Mouse (Mus musculus) testis, postnatal 14 days (tissue): ENCODE data around the gene Myom1.

Experiments
- DNase-seq: peaks from one replicate; pipeline ENCODE4 v3.0.0; 2021; ENCODE audit warnings: low spot score

Myom1 gene

DNA sequence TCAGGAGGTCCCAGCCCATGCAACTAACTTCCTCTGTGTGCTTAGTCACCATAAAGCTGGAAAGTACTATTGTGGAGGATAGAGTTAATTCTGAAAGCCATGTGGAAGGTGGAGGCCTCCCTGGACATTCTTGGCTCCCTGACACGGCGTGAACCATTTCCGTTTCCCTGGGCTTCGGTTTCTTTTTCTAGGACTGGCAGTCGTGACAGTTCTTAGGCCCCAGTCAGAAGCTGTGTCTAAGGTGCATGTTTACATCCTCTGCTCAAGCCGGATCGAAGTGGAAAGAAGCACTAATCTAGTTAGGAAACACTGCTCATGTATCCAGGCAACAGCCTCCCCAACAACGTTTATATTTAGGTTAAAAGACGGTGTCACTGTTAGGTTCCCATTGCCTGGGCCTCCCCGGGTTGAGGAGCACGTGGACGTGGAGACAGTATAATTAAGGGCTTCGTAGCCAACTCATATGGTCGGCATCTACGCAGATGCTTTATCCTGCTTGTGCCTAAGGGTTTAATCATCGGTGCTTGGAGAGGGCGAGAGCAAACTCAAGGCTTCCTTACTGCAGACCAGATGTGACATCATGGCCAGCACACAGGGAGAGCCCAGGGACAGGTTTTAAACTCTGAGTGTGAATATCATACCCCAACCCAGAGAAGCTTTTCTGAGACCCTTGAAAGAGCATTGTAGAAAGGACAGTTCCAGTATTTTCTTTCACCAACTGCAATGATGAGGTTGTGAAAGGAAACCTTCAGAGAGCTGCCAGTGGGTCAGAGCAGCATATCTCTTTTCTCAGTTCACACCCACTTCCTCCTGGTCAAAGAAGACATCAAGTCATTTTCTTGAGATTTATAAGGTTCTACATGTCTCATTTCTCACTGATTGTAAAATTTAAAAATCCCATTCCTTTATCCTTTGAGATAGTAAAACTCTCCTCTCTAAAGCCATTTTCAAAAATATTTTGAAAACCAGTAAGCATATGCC lies 100.4 kb downstream of the Myom1 start:
- DNase-seq: no peak

DNA sequence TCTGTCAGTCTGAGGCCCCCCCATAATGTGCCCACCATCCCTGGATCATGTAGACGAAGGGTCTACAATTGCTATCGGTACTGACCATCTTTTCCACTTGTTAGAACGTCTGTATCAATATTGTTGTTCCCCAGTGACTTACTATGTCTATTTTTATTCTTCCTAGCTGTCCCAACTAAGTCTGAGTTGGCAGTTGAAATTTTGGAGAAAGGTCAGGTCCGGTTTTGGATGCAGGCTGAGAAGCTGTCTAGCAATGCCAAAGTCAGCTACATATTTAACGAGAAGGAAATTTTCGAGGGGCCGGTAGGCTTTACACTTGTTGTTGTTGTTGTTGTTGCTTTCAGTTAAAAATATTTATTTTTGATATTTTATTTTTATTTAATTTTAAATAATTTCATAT lies 102.9 kb downstream of the Myom1 start:
- no peak for DNase-seq

DNA sequence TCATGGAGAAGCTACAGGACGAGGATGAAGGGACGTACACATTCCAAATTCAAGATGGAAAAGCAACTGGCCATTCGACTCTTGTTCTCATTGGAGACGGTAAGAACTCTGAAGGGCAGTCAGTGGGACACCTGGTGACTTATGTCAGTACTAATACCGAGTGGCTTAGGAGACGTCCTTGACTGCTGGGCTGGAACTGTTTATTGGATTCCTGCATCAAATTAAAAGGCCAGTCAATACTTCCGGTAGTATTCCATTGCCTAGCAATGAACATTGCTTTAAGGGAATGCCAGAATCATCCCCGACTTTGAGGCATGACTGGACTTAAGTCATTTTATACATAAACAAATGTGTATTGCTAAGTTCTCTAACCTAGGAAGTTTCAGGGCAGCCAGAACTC lies 103.8 kb downstream of the Myom1 start:
- no peak for DNase-seq

DNA sequence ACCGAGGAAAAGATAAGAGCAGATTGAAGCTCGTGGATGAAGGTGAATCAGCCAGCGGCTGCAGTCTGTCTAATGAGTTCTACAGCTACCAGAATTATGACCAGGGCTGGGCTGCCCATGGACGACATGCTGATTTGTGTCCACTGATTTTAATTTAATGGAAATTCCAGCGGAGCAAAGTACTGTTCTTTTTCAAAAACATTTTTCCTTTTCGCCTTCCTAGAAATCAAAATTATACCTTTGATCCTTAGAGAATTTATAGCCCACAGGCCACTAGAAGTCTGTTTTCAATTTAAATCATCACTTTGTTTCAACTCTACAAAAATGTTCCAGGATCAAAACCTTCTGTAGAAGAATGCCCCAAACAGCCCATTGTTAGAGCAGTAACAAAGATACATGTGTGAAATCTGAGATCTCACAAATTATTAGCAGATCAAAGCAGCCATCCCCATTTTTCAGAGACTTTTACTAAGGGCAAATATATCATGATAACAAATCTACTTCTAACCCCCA lies 108.4 kb downstream of the Myom1 start:
- DNase-seq: no peak

DNA sequence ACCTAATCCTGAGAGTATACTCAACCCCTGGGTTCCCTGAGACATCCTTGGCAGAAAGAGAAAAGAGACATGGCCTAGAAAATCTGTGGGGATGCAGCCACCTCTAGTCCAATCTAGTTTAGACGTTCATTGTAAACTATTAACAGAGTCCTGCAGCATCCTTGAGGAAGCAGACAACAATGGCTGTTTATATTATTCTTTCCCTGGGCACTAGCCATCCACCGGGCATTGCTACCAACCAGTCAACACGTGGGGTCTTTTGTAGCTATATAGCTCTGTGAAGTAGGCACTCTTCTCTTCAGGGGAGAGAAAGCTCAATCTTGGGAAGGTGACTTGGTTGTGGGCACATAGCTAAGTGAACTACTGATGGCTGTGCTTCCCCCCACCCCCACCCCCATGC lies 110.3 kb downstream of the Myom1 start:
- no peak for DNase-seq

DNA sequence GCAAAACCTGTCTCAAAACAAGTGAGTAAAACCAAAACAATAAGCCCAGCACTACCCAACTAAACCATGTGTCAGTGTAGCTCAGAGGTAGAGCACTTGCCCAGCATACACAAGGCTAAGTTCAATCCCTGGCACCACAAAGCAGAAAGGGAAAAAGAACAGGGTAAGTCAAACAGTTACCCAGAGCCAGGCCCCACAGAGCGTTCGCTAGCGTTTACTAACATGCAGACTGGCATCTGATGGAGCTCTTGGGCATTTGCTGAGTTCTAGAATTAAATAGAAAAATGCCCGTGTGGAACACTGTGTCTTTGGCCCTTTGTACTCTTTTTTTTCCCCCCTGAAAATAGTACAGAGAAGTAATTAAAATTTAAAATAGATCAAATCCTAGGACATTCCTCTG lies 111.8 kb downstream of the Myom1 start:
- no peak for DNase-seq

DNA sequence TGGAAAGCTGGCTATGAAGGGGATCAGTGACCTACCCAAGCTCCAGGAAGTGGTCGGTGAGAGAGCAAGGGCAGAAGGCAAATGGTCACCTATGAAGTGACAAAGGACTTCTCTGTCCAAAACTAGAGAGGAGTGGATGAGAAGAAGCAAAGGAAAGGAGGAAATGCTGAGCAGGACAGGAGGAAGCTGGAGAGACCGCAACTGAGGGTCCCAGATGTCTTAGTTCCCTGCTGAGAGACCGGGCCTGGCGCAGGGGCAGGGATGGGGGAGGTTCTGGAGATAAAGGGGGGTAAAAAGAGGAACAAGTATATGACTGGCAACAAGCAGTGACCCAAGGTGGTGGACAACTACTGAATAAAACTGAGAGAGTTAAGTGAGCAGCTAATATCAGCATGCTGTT lies 115.5 kb downstream of the Myom1 start:
- no peak for DNase-seq

DNA sequence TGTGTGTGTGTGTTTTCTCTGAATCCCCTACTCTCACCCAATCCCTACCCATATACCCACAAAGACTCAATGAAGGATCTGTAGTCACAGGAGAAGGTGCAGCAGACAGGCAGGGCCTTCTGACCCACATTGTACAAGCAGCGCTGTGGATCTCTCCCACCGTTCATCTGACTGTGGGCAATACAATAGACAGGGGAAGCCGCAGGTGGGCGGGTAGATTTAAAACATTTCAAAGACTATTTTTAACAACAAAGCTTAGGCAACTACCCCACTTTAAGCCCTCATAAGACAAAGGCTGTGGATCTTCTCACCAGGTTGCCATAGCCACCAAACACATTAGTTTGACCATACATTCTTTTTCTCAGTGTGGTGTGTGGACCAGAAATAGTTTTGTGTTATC lies 116.2 kb downstream of the Myom1 start:
- DNase-seq: no peak

DNA sequence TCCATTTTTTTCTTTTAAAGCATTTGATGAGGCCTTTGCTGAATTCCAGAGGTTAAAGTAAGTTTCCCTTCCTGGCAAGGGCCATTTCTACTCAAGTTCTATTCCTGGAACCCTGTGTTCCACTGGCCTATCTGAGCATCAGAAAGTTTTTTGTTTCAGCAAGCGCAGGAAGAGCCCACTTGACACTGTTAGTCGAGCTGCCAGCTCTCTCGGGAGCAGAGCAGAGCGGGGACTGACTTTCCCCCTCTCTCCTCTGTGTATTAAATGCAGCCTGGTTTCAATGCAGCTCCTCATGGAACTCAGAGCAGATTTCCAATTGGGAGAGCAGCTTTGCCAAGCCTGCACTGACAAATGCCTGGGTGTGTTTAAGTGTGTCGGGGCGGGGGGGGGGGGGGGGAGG lies 118.2 kb downstream of the Myom1 start:
- no peak for DNase-seq

DNA sequence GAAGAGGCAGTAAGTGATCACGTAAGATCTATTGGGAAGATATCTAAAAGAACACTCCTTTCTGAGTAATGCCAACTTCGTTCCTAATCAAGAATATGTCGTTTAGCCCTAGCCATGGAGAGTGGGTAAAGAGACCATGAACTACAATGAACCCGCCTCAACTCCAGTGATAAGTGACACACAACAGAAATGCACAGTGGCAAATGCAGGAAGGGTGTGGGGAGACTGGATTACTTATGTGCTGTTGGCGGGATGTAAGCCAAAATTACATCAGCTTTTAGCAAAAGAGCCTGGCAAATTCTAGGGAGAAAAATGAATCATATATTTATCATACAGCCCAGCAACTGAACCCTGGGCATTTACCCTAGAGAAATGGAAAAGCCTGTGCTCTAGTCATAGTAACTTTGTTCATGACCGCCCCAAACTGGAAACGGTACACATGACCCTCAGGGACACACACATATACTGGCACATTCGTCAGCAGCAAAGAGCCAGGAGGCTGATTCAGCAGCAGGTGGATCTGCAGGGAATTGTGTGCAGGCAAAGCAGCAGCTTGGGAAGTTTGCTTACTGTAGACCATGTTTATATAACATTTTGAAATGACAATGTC lies 121.7 kb downstream of the Myom1 start:
- no peak for DNase-seq

DNA sequence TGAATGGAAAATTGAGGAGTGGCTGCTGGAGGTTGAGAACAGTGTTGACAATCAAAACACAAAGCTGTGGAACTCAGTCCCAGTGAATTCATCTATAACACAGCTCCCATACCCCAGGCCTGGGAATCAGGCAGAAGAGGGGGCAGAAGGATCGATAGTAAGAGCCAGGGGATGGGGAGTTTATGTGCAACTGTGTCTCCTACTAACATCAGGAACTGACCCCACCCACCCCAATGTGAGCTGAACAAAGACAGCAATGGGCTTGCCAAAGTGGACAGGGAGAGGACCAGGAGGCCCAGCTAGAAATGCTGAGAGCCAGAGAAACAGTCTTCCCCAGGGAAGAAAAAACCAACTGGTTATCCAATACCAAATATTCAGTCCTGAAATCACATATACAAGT lies 122.2 kb downstream of the Myom1 start:
- no peak for DNase-seq

DNA sequence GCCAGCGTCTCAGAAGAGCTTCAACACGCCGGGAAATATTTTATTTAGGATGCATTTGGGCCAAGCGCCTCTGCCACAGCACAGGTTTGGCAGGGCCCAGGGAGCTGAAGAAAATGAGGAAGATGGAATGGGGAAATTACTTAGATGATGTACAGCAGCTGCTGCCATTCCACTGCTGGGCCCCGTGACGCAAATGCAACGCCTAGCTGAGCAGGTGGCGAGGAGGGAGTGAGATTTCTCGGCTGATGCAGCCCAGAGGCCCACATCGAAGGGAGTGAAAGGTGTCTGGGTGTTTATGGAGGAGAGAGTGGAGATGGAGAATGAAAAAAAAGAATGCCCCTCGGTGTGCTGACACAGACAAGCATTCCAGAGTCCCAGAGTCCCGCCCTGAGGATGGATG lies 123.1 kb downstream of the Myom1 start:
- DNase-seq: no peak

DNA sequence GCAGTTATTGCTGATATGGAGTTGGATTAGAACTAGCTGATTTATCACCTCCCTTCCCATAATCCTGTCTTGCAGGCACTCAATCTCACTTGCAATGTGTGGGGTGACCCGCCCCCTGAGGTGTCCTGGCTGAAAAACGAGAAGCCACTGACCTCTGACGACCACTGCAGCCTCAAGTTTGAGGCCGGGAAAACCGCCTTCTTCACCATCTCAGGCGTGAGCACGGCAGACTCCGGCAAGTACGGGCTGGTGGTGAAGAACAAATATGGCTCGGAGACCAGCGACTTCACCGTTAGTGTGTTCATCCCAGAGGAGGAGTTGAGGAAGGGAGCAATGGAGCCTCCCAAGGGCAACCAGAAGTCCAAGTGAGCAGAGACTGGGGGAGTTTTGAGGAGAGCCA lies 123.6 kb downstream of the Myom1 start:
- DNase-seq: no peak

DNA sequence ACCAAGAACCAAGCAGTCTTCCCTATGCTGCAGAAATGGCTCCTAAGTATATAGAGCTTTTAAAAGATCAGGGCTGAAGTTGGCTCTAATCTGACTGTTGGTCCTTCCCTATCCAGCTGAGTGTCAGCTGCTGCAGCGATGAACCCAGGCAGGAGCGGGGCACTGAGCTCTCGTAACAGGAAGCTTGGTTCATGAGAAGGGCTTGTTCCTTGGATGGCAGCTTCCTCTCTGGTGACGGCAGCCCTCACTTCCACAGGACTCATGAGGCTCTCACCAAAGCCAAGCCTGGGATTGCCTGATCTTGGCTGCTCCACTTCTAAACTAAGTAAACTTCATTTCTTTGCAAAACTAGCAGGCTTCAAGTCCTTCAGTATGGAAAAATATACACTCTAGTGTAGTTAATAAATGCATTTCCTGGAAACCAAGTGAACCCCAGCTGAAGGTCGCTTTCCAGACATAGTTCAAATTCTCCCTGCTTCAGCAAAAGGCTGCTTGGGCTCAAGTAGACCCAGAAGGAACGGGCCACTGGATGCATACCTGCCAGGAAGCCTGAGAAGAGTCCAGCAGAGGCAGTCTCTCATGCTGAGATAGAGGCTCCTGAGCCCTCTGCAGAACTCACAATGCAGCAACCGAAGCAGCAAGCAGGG lies 125.2 kb downstream of the Myom1 start:
- DNase-seq: no peak

DNA sequence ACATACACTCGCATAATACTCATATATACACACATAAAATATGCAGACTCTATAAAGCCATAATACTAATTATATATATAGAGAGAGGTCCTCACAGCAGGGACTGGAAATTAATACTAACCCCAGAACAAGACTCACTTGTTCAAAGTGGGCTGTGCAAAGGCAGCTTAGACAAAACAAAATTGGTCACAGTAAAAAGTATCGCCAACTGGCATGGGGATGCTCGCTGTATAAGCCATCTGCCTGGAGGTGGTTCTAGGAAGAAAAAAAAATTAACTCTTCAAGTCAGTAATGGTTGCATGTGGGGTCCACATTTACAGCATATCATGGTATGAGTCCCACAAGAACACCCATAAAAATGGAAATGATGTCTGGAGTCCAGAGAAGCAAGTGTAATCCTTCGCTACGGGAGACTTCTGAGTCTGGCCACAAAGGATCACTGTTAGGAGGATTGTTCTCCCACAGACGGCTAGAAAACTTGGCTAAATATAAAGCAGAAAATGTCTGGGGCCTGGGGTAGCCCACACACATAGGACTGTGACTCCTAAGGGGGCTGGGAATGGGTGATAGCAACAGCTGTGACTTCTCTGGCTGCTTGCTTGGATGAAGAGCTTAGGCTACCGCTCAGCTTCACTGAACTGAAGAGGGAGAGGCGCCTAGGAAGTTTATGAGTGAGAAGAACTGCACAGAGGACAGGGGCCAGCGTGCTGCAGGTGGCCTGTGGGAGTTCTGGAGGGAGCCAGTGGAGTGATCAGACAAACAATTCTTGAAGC lies 127.2 kb downstream of the Myom1 start:
- no peak for DNase-seq

DNA sequence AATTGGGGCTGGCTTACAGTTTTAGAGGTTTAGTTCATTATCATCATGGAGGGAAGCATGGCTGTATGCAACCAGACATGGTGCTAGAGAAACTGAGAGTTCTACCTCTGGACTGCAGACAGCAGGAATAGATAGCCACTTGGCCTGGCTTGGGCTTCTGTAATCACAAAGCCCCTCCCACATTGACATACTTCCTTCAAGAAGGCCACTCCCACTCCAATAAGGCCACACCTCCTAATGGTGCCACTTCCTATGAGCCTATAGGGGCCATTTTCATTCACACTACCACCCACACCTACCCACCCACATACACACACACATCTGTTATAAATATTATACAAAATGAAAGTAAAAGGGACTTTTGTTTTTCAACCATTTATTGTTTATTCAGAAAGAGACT lies 129.8 kb downstream of the Myom1 start:
- no peak for DNase-seq

DNA sequence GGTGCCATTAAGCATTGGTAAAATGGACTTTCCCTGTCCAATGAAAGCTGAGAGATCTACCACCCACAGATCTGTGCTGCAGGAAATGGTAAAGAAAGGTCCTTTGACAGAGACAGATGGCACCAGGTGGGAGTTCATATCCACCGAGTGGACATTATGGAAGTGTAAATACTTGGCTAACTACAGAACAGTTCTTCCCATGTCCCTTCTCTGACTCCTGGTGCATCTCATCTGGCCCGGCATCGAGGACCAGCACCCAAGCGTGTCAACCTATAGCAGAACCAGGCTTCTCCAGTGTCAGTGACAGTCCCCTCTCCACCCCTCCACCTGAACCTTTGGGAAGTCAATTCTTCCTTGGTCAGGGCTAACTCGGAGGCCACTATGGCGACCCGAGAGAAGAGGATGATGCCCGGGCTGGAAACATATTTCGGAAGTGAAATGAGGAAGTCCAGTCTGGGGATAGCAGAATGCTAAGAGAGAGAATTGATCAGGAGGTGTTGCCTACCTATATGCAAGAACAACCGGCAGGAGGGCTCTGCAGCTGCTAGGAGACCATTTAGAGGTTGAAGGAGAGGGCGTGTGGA lies 130.5 kb downstream of the Myom1 start:
- no peak for DNase-seq

DNA sequence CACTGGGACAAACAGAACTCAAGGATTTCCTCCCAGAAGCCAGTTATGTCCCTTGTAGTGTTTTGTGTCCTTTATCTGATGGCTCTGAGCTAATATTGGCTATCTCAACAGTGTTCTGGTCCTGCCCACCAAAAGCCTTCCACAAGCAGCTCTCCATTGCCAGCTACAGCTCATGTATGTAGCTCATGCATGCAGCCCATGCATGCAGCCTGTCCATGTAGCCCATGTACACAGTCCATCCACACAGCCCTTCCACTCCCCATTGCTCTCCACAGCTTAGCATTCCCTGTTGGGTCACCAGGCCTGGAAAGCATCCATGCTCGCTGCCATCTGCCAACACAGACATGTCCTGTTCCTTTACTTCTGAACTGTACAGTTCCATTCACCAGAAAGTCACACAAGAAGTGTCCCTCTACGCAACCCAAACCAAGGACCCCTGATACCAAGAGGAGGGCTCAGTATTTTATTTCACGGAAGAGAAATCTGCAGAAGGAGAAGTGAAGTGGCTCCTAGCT lies 132.1 kb downstream of the Myom1 start:
- DNase-seq: no peak

DNA sequence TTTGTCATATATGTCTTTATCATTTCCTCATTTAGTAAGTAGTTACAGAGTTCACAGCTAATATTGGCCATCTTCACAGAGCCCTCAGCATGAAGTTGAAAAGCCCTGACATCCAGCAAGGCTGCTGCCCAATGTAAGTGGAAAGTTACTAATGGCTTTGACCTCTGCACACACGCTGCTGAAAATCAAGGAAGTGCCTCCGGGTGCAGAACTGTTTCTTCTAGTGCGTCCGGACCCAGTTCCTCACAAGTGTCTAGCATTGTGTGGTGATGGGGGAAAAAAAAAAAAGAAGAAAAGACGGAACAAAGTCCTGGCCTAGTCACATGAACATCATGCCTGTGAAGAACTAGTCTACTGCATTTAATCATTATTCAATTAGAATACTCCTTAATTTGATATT lies 132.7 kb downstream of the Myom1 start:
- DNase-seq: no peak

DNA sequence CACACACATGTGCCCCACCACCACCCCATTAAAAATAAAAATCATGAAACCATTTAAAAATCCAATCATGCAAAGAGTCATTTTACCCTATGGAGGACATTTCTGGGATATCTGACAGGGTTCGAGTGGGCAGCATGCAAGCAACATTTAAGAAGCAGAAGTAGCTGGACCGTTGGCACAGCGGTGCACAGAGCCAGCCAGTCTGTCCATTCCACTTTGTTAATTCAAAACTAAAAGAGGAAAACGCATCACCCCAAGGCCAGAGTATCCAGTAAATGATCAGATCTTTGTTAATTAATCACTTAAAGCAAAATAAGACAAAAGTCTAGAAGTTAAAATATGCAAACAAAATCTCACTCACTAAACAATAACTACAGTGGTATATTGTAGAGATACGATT lies 133.4 kb downstream of the Myom1 start:
- DNase-seq: no peak
